Mouse (Mus musculus) ES-E14 (cell line): ENCODE data around the gene Wdr70.

Source experiments
- CHD2 ChIP-seq: IDR thresholded peaks from 2 replicates; pipeline ENCODE4 v1.6.1; 2014; ENCODE audit warnings: mild to moderate bottlenecking, low read depth, low read length, inconsistent platforms
- HCFC1 ChIP-seq: IDR thresholded peaks from 2 replicates; pipeline ENCODE4 v1.6.1; 2012; ENCODE audit warnings: low read length, inconsistent platforms, borderline replicate concordance; ENCODE audit not compliant: insufficient read depth
- MAFK ChIP-seq: IDR thresholded peaks from 2 replicates; pipeline ENCODE4 v1.6.1; 2014; ENCODE audit warnings: mild to moderate bottlenecking, low read depth, low read length, inconsistent platforms; ENCODE audit not compliant: insufficient read depth
- ZC3H11A ChIP-seq: IDR thresholded peaks from 2 replicates; pipeline ENCODE4 v1.6.1; 2012; ENCODE audit warnings: low read depth, mild to moderate bottlenecking, inconsistent platforms, low read length, borderline replicate concordance

- TF ChIP-seq MAFK (no peak), HCFC1 (no peak), CHD2 (no peak), ZC3H11A (no peak)
Measured at GRCm38 (mm10) chr15:7858841-7859240, 240.2 kb downstream of the Wdr70 start.
